Mouse (Mus musculus) inflammation-experienced regulatory T-cells, adult 6 months (primary cell): Measurements from ENCODE around the gene F3. TPM values are rescaled to one million over a fixed set of nuclear protein-coding genes. Genes with fewer than 3 reads are reported as not detected.

Experiments
- ATAC-seq: one replicate; pipeline ENCODE4 v1.8.0; 2017
- polyA plus RNA-seq, 3 experiments: library from polyadenylated mRNA; unstranded; fragments of 100-300 nt; shearing (Covaris generic); gene quantifications; one replicate each; pipeline ENCODE4 v1.2.1; 2017

The F3 gene
- polyA plus RNA-seq, 3 experiments from 2014 or later, result 0.43 TPM; not detected in 2

- ATAC-seq, result no peak
Measured at GRCm38 (mm10) chr3:121710894-121711531, 12.3 kb upstream of the F3 start.

- no peak for ATAC-seq
Measured at GRCm38 (mm10) chr3:121712222-121712621, 11.1 kb upstream of the F3 start.

- ATAC-seq, result no peak
Measured at GRCm38 (mm10) chr3:121713151-121713701, 10.1 kb upstream of the F3 start.

GRCm38 (mm10) chr3:121713816-121714215 is 9.5 kb upstream of the F3 start:
- ATAC-seq, result no peak

- ATAC-seq, result no peak
Measured at GRCm38 (mm10) chr3:121714461-121714860, 8.9 kb upstream of the F3 start.

GRCm38 (mm10) chr3:121715336-121715735 is 8.0 kb upstream of the F3 start:
- no peak for ATAC-seq

GRCm38 (mm10) chr3:121715741-121716459 is 7.4 kb upstream of the F3 start:
- ATAC-seq, result no peak

- no peak for ATAC-seq
Measured at GRCm38 (mm10) chr3:121716480-121716879, 6.9 kb upstream of the F3 start.

GRCm38 (mm10) chr3:121718679-121719078 is 4.7 kb upstream of the F3 start:
- ATAC-seq, result no peak

GRCm38 (mm10) chr3:121719701-121720100 is 3.6 kb upstream of the F3 start:
- no peak for ATAC-seq

- ATAC-seq, result no peak
Measured at GRCm38 (mm10) chr3:121720801-121721690, 2.3 kb upstream of the F3 start.

GRCm38 (mm10) chr3:121721691-121722070 is 1.7 kb upstream of the F3 start:
- no peak for ATAC-seq

GRCm38 (mm10) chr3:121723968-121724524 is 709 bp downstream of the F3 start:
- no peak for ATAC-seq

GRCm38 (mm10) chr3:121724553-121724952 is 1.2 kb downstream of the F3 start:
- ATAC-seq, result no peak

- ATAC-seq, result no peak
Measured at GRCm38 (mm10) chr3:121725651-121726050, 2.3 kb downstream of the F3 start.

- no peak for ATAC-seq
Measured at GRCm38 (mm10) chr3:121729678-121730077, 6.3 kb downstream of the F3 start.

GRCm38 (mm10) chr3:121735542-121735941 is 12.2 kb downstream of the F3 start:
- no peak for ATAC-seq

GRCm38 (mm10) chr3:121736025-121736744 is 12.8 kb downstream of the F3 start:
- ATAC-seq, result peak; percentile 38

GRCm38 (mm10) chr3:121737453-121737852 is 14.1 kb downstream of the F3 start:
- ATAC-seq, result no peak

GRCm38 (mm10) chr3:121737901-121738300 is 14.6 kb downstream of the F3 start:
- no peak for ATAC-seq

- no peak for ATAC-seq
Measured at GRCm38 (mm10) chr3:121738742-121739342, 15.5 kb downstream of the F3 start.
